Mouse (Mus musculus) neural tube, embryonic 10.5 days (tissue): Measurements from ENCODE around the gene Wdr3.
A peak's percentile ranks its signal among the peaks of the same experiment; 100 is the strongest.

Experiments used
- DNase-seq: peaks from one replicate; pipeline ENCODE4 v3.0.0-alpha.2; 2017; ENCODE audit warnings: low spot score; ENCODE audit errors: extremely low spot score

Gene Wdr3

GRCm38 (mm10) chr3:100162315-100163105, at the start of gene Wdr3, which contains the start of gene Gdap2:
Wdr3 (minus strand) TSS chr3:100162407.
Gdap2 (plus strand) TSS chr3:100162381.
- DNase-seq: peak; percentile 94

GRCm38 (mm10) chr3:100206973-100207372, 44.8 kb upstream of the Wdr3 start:
- DNase-seq: no peak

GRCm38 (mm10) chr3:100201554-100201953, 39.3 kb upstream of the Wdr3 start:
- DNase-seq: no peak

- DNase-seq: no peak
These were observed 32.0 kb upstream of the Wdr3 start for GRCm38 (mm10) chr3:100194210-100194609.

GRCm38 (mm10) chr3:100189861-100190260, 27.7 kb upstream of the Wdr3 start:
- no peak for DNase-seq

- DNase-seq: peak; percentile 57
These were observed 27.2 kb upstream of the Wdr3 start for GRCm38 (mm10) chr3:100189444-100189843.

- no peak for DNase-seq
These were observed 18.3 kb upstream of the Wdr3 start for GRCm38 (mm10) chr3:100180471-100180870.

- DNase-seq: no peak
These were observed 13.8 kb upstream of the Wdr3 start for GRCm38 (mm10) chr3:100176031-100176430.

- DNase-seq: no peak
These were observed 2.8 kb upstream of the Wdr3 start for GRCm38 (mm10) chr3:100164991-100165390.

GRCm38 (mm10) chr3:100163556-100163955, 1.3 kb upstream of the Wdr3 start:
- DNase-seq: no peak

GRCm38 (mm10) chr3:100161665-100162314, 417 bp downstream of the Wdr3 start:
- DNase-seq: peak; percentile 14

- no peak for DNase-seq
These were observed 1.3 kb downstream of the Wdr3 start for GRCm38 (mm10) chr3:100160682-100161445.

GRCm38 (mm10) chr3:100122445-100122844, 39.8 kb downstream of the Wdr3 start:
- DNase-seq: no peak

- no peak for DNase-seq
These were observed 40.2 kb downstream of the Wdr3 start for GRCm38 (mm10) chr3:100121961-100122360.

- no peak for DNase-seq
These were observed 43.5 kb downstream of the Wdr3 start for GRCm38 (mm10) chr3:100118681-100119080.

GRCm38 (mm10) chr3:100106736-100107135, 55.5 kb downstream of the Wdr3 start:
- DNase-seq: no peak

GRCm38 (mm10) chr3:100102386-100103092, 59.7 kb downstream of the Wdr3 start:
- no peak for DNase-seq
